Comparison of ENCODE assay signal across 10 mouse cellular contexts in genomic region chr1:155205311-155205710, GRCm38 (mm10). TPM values are rescaled to one million over a fixed set of nuclear protein-coding genes. Genes with fewer than 3 reads are reported as not detected.
DNase-seq lines count a peak whose midpoint lies in the region; ATAC-seq and TF ChIP-seq lines count a peak whose summit lies in the region.
"Had no signal": no experiment of that assay in that cellular context is flagged by ENCODE, and none has a peak within 500 bp of the region (broad histone marks: within the 10 kb centered on the region; RNA-seq: fewer than 3 reads in every experiment).

No protein-coding gene starts in this region.

- peaks cover 42% of the 10 kb centered on the region for H3K4me1 ChIP-seq in heart, embryonic 16.5 days (ENCODE audit: control insufficient read depth, insufficient read depth, low read length)
- H3K4me1 ChIP-seq in limb, embryonic 15.5 days: peaks cover 57% of the 10 kb centered on the region
- H3K4me1 ChIP-seq in stomach, postnatal 0 days (replicated peaks; ENCODE audit: control insufficient read depth, insufficient read depth): no peaks in the 10 kb centered on the region

- TF ChIP-seq EP300 in stomach, postnatal 0 days (optimal IDR thresholded peaks at IDR 0.05): no peak

- no peaks in the 10 kb centered on the region for H3K27me3 ChIP-seq in heart, embryonic 16.5 days (ENCODE audit: control insufficient read depth, insufficient read depth, low read length)
- no peaks in the 10 kb centered on the region for H3K27me3 ChIP-seq in limb, embryonic 15.5 days
- H3K27me3 ChIP-seq in stomach, postnatal 0 days (ENCODE audit: control insufficient read depth, insufficient read depth, low read length): no peaks in the 10 kb centered on the region
- H3K27me3 ChIP-seq: liver, embryonic 12.5 days had no signal

- H3K4me2 ChIP-seq in heart, embryonic 16.5 days (ENCODE audit: low read depth, low read length): no peak overlapping the region; the same call in 1 of the 2 replicates
- H3K4me2 ChIP-seq in limb, embryonic 15.5 days: no peak overlapping the region
- no peak overlapping the region for H3K4me2 ChIP-seq in stomach, postnatal 0 days (replicated peaks; ENCODE audit: low read depth)
- H3K4me2 ChIP-seq: liver, embryonic 12.5 days had no signal

- H3K9ac ChIP-seq in heart, embryonic 16.5 days (ENCODE audit: low read length): no peak overlapping the region
- no peak overlapping the region for H3K9ac ChIP-seq in limb, embryonic 15.5 days
- no peak overlapping the region for H3K9ac ChIP-seq in stomach, postnatal 0 days (ENCODE audit: low read length)
- H3K9ac ChIP-seq: liver, embryonic 12.5 days had no signal

- WGBS in heart, embryonic 16.5 days: 52% methylated on average over 7 of the region's 7 CpGs
- 41% methylated on average over 7 of the region's 7 CpGs for WGBS in limb, embryonic 15.5 days
- WGBS in stomach, postnatal 0 days: 45% methylated on average over 7 of the region's 7 CpGs

- H3K36me3 ChIP-seq in heart, embryonic 16.5 days (ENCODE audit: control insufficient read depth, insufficient read depth): peaks cover 25% of the 10 kb centered on the region
- H3K36me3 ChIP-seq in limb, embryonic 15.5 days: peaks cover 23% of the 10 kb centered on the region
- H3K36me3 ChIP-seq in stomach, postnatal 0 days (ENCODE audit: control insufficient read depth, insufficient read depth, low read length): peaks cover 3% of the 10 kb centered on the region; the same call in 1 of the 2 replicates

- peak overlapping the region; percentile 92 for H3K27ac ChIP-seq in heart, embryonic 16.5 days (ENCODE audit: low read length)
- peak overlapping the region; percentile 0; the same call in 1 of the 2 replicates for H3K27ac ChIP-seq in limb, embryonic 15.5 days
- H3K27ac ChIP-seq in stomach, postnatal 0 days (replicated peaks): no peak overlapping the region
- H3K27ac ChIP-seq: liver, embryonic 12.5 days had no signal

- TF ChIP-seq CTCF in stomach, postnatal 0 days (IDR thresholded peaks at IDR 0.05; ENCODE audit: low read depth): peak; percentile 17; the same call in 1 of the 2 replicates

- H3K9me3 ChIP-seq in heart, embryonic 16.5 days (replicated peaks; ENCODE audit: control insufficient read depth, low read length): no peaks in the 10 kb centered on the region
- H3K9me3 ChIP-seq in limb, embryonic 15.5 days: no peaks in the 10 kb centered on the region
- H3K9me3 ChIP-seq in stomach, postnatal 0 days (ENCODE audit: control insufficient read depth, low read length): no peaks in the 10 kb centered on the region
- H3K9me3 ChIP-seq: liver, embryonic 12.5 days had no signal

- ATAC-seq in heart, embryonic 16.5 days (replicated peaks; ENCODE audit: extremely low read depth, insufficient read depth, low FRiP score): no peak
- no peak for ATAC-seq in limb, embryonic 15.5 days (ENCODE audit: insufficient number of reproducible peaks, low FRiP score, low TSS enrichment, low read depth)
- no peak for ATAC-seq in stomach, postnatal 0 days (ENCODE audit: low FRiP score, low TSS enrichment)
- ATAC-seq: liver, embryonic 12.5 days had no signal

- intact Hi-C loops in heart, postnatal 25 days (cut with DNase I): no loop called here

- no peak for DNase-seq in heart, postnatal 25 days (ENCODE audit: low spot score)
- DNase-seq in thymus, postnatal 4 days: peak; percentile 27
- no peak for DNase-seq in thymus, postnatal 25 days
- DNase-seq in stomach, postnatal 0 days (ENCODE audit: low spot score): no peak
- DNase-seq in gastrocnemius, adult 8-10 months (ENCODE audit: low spot score in 2 of 2): no peak
- no peak for DNase-seq in right cerebral cortex, postnatal 25 days
- DNase-seq: lung, postnatal 36 days had no signal

- H3K4me3 ChIP-seq in heart, embryonic 16.5 days (ENCODE audit: low read length): no peak overlapping the region
- no peak overlapping the region for H3K4me3 ChIP-seq in limb, embryonic 15.5 days
- no peak overlapping the region for H3K4me3 ChIP-seq in stomach, postnatal 0 days (ENCODE audit: low read depth, low read length)
- H3K4me3 ChIP-seq: liver, embryonic 12.5 days had no signal

RNA-seq across cellular contexts. Expression of gene BC034090, which starts 38.9 kb away (rescaled TPM):
- 9.1 and 10.9 TPM in 2 replicates for polyA plus RNA-seq in heart, embryonic 16.5 days (2015; fragmentation: Nextera tagmentation; extraction: Ambion mirVana)
- total RNA-seq in heart, postnatal 25 days (2021): 10 to 100 TPM; 38.0 to 41.4 TPM
- 6.0 and 6.1 TPM in 2 replicates for polyA plus RNA-seq in limb, embryonic 15.5 days (2015; fragmentation: Nextera tagmentation; extraction: Ambion mirVana)
- polyA plus RNA-seq in stomach, postnatal 0 days (2015; fragmentation: Nextera tagmentation; extraction: Ambion mirVana): 1.6 TPM in 2 replicates
- total RNA-seq in gastrocnemius, adult 8-10 months (2022): 1 to 10 TPM in 2 of 4 experiments, under 1 TPM in 2; 0.32 to 1.5 (median 1.0) TPM

RNA-seq across cellular contexts. Expression of gene Stx6, which starts 46.8 kb away (rescaled TPM):
- polyA plus RNA-seq in heart, embryonic 16.5 days (2015; fragmentation: Nextera tagmentation; extraction: Ambion mirVana): 53.4 and 54.0 TPM in 2 replicates
- 10 to 100 TPM; 25.2 to 26.5 TPM for total RNA-seq in heart, postnatal 25 days (2021)
- polyA plus RNA-seq in limb, embryonic 15.5 days (2015; fragmentation: Nextera tagmentation; extraction: Ambion mirVana): 64.2 and 86.1 TPM in 2 replicates
- 36.6 and 39.0 TPM in 2 replicates for polyA plus RNA-seq in stomach, postnatal 0 days (2015; fragmentation: Nextera tagmentation; extraction: Ambion mirVana)
- total RNA-seq in gastrocnemius, adult 8-10 months (2022): 10 to 100 TPM; 12.1 to 14.6 (median 13.0) TPM

RNA-seq across cellular contexts. Expression of gene Mr1, which starts 58.7 kb away (rescaled TPM):
- 7.7 and 10.4 TPM in 2 replicates for polyA plus RNA-seq in heart, embryonic 16.5 days (2015; fragmentation: Nextera tagmentation; extraction: Ambion mirVana)
- total RNA-seq in heart, postnatal 25 days (2021): 1 to 10 TPM; 5.9 to 6.4 TPM
- polyA plus RNA-seq in limb, embryonic 15.5 days (2015; fragmentation: Nextera tagmentation; extraction: Ambion mirVana): 9.6 and 10.5 TPM in 2 replicates
- 4.2 and 4.3 TPM in 2 replicates for polyA plus RNA-seq in stomach, postnatal 0 days (2015; fragmentation: Nextera tagmentation; extraction: Ambion mirVana)
- total RNA-seq in gastrocnemius, adult 8-10 months (2022): 10 to 100 TPM; 12.4 to 16.1 (median 13.3) TPM
